Mouse (Mus musculus) cerebellum, adult 2 months (tissue): ENCODE results near the gene Zbtb20.

ENCODE experiments used
- CTCF ChIP-seq: fragments of 200-500 bp; IDR thresholded peaks from 2 replicates; pipeline ENCODE4 v1.5.1; 2011; ENCODE audit warnings: low read depth, mild to moderate bottlenecking, control low read depth, low read length, moderate library complexity, borderline replicate concordance; ENCODE audit not compliant: insufficient read depth
- POLR2A ChIP-seq: fragments of 200-500 bp; IDR thresholded peaks from 2 replicates; pipeline ENCODE4 v1.6.1; 2011; ENCODE audit warnings: low read length, control low read depth, borderline replicate concordance; ENCODE audit not compliant: insufficient read depth

DNA sequence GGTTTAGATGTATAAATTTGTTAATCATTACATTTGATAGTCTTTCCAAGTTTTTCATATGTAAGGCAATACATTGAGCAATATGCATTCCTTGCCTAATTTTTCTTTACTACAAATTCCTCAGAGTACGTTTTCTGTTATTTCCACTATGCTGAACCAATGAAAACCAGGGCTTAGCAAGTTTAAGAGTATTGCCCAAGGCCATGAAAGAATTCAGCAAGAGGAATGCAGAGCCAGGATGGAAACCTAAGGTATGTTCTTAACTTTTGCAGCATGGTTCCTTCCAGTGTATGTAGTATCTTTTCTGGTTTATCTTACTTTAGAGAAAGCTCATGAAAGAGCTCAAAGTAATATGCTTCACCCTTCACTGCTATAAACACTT lies 381.2 kb downstream of the Zbtb20 start:
- no peak for TF ChIP-seq POLR2A
- no peak for TF ChIP-seq CTCF
